Mouse (Mus musculus): ENCODE data around the gene Tmprss9.

GRCm38 (mm10) chr10:80871581-80871980, at the start of gene Tmprss9:
- TF ChIP-seq POLR2A (IDR thresholded peaks at IDR 0.05; ENCODE audit: low read depth, low read length) = no peak
- TF ChIP-seq CTCF (IDR thresholded peaks at IDR 0.05; ENCODE audit: extremely low read depth, insufficient read length, insufficient replicate concordance, low read depth, low read length) = no peak
